Mouse (Mus musculus) Muller cell, postnatal 12 days (primary cell): Measurements from ENCODE around the gene Art2b.
"Not testable (repeated sequence)": the region's sequence is repeated elsewhere in the genome, so short reads cannot be mapped to it uniquely, and the experiment has no call there.

ENCODE experiments used
- DNase-seq: peaks from one replicate; pipeline ENCODE4 v3.0.0-alpha.2; 2015; ENCODE audit errors: inconsistent ontology term

Art2b gene

DNA sequence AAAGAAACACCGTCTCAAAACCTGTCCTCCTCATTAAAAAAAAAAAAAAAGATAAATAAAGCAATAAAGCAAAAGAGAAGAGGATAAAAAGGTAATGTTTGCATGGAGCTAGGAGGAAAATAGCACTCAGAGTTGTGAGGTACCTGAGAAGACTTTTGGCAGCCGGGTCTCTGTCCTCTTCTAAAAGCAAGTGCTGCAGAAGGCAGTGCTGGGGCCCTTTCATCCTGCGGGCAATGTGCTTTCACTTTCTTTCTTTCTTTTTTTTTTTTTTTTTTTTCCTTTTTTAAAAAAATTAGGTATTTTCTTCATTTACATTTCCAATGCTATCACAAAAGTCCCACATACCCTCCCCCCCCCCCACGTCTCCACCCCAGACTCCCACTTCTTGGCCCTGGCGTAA is at the start of gene Art2b:
TSS of gene Art2b (minus strand) at position 193 of the 400 bp plus-strand sequence.
- DNase-seq: no peak

DNA sequence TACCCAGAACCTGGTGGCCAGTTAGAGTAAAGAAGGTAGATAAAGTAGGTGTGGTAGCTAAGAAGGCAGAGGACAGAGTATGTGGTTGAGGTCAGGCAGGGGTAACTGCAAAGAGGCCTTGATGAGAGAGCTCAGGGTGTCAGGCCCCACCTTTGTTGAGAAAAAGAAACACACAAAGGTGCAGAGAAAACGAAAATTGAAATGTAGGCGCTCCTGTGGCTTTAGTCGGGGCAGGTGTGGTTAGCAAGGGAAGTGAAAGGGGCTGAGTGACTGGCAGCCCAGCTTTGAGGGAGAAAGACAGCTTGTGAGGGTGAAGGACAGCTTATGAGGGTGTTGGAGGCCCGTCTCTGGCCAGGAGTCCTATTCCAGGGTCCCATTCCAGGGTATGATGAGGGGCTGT is 49.1 kb upstream of the Art2b start:
- DNase-seq: no peak

DNA sequence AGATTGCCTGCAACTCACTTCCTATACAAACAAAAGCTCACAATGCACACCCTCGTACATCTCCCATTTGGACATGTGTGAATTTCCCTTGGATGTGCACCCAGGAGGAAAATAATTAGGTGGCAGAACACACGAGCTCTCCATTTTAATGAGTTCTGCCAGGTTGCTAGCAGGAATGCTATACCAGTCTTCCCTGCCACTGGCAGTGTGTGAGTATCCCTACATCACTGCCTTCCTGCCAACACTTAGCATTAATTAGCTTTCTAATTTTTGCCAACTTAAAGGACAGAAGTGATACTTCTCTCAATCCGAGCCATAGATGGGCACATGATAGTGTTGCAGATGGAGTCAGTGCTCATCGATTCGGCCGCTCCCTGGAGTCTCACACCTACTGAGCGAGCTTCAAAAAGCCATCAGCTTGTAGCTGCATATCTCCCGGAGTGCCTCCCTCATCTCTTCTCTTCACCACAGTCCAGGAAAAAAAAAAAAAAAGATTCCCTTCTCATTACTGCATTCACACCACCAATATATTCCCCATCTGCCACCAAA is 48.3 kb upstream of the Art2b start:
- no peak for DNase-seq

DNA sequence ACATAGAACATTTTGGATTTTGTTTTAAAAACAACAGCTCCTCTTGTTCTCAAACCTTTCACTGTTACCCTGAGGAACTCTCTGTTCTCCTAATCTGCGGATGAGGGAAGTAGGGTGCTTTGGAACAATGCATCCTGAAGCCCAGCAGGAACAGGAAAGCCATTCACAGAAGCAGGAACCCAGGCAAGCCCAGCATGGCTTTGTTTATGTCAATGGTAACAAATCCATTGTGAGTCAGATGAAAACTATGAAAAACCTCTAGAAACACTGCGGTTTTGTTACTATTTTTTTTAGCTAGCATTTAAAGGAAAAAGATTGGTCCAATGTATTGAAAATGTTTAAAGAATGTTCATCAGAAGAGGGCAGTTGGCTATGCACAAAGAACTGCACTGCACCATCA is 43.1 kb upstream of the Art2b start:
- DNase-seq: peak; percentile 67

DNA sequence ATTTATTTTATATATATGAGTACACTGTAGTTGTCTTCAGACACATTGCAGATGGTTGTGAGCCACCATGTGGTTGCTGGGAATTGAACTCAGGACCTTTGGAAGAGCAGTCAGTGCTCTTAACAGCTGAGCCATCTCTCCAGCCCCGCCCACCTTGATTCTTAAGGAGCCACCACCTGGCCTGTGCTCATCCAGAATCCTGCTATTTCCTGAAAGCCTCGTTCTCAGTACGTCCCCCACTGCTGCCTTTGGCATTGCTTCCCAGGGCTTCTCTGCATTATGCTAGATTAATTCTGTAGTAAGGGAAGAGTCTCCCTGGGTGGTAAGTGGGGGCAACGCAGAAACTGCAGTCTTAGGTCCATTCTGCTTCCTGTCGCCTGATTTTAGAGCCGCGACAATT is 41.8 kb upstream of the Art2b start:
- DNase-seq: not testable (repeated sequence)

DNA sequence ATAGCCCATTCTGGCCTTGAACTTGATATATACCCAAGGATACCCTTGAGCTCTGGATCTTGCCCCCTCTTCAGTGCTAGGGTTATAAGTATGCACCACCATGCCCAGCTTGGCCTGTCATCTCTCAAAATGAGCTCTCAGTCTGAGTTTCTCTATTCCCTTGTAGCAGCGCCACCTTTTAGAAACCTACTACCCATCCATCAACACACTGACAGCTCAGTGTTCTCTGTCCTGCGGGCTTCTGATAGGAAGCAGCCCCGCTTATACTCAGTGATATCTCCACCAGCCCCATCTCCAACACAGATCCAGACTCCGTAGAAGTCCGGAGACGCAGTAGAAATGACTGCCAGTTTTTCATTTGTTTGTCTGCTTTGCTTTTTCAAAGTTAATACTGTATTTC is 38.9 kb upstream of the Art2b start:
- DNase-seq: no peak

DNA sequence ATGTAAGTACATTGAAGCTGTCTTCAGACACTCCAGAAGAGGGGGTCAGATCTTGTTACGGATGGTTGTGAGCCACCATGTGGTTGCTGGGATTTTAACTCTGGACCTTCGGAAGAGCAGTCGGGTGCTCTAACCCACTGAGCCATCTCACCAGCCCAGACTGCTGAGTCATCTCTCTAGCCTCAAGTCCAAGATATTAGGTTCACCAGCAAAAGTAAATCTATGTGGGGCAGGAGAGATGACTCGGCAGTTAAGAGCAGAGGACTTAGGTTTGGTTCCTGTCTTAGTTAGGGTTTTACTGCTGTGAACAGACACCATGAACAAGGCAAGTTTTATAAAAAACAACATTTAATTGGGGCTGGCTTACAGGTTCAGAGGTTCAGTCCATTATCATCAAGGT is 36.5 kb upstream of the Art2b start:
- not testable (repeated sequence) for DNase-seq

DNA sequence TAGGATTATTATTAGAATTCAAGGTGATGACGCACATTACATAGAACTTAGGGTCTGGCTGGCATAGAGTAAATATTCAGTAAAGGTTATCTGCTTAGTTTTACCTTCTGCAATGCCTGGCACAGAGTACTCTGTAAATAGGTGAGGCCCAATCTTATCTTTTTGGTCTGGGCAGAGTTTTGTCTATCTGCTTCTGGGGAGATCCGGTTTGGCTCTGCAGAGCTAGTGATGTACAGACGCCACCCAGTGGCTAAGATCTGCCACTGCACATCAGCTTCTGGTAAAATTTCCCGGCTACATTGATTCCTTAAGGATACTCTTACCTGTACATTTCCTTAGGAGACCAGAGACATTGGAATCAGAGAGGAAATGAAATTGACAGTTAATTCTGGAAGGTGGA is 35.0 kb upstream of the Art2b start:
- no peak for DNase-seq

DNA sequence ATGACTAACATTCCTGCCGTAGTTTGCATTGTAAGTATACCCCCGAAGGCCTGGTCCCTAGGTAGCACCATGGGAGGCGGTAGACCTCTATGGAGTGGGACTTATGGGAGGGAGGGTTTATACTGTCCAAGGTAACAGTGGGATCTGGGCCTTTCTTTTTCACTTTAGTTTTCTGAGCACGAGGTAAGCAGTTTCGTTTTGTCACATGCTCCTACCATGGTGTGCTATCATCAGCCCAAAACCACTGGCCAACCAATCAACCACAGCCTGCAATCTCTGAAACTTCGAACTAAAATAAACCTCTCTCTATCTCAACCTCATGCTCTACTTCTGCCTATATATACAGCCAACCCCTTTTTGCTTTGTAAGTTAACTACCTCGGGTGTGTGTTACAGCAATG is 32.9 kb upstream of the Art2b start:
- no peak for DNase-seq

DNA sequence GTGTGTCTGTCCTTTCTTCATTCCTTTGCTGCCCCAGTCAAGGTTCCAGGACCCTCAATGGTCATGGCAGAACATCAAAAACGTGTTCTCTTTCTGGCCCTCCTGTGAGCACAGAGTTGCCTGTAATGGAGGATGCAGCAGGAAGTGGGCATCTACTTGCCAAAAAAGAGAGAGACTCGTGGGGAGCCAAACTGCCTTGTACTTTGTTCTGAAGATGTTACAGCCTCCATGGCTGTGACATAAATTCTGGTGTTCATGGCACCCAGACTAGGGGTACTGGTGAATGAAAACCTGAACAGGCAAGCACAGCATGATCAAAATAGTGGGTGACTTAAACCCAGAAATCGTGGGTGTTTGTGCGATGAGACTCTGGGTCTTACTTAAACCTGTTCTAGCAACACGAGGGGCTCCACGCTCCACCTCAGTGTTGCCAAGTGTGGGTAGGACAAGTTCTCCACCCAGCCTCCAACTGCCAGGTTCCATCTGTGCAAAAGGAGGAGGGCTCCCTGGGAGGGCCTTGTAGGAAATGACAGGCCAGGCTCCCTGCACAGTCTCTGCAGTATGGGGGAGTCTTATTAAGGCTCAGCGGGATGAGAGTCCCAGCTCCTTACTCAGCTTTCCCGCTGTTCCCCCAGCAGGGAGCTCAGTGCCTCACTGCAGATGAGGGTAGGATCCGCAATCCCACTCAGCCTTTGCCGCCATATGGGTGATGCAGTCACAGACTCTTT is 32.2 kb upstream of the Art2b start:
- no peak for DNase-seq

DNA sequence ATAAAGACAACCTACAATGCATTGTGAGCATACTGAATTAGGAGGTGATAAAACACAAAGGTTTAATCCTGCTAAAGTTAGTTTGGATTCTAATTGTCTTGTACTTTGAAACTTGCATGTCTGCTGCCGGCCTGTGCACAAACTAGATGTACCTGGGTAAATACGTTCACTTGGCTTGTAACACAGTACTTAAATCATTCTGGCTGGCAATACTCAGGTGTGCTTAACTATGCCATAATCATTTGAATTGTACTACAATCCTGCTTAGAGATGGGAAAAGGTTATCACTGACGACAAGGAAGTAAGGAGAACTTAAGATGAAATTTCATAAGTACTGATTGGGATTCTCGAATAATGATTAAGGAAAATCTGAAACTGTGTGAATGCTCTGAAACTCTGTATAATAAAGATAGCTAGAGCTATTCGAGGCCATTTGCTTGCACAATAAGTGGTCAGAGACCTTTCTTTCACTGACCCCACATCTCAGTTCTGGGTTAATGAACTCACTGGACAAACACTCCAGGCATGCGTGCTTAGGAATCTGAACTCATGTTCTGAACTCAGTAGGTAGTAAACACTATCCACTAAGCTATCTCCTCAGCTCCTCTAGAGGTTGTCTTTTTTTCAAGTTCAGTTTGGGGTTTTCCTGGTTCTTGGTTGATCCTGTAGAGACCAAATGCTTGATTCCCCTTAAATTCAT is 30.9 kb upstream of the Art2b start:
- peak; percentile 52 for DNase-seq

DNA sequence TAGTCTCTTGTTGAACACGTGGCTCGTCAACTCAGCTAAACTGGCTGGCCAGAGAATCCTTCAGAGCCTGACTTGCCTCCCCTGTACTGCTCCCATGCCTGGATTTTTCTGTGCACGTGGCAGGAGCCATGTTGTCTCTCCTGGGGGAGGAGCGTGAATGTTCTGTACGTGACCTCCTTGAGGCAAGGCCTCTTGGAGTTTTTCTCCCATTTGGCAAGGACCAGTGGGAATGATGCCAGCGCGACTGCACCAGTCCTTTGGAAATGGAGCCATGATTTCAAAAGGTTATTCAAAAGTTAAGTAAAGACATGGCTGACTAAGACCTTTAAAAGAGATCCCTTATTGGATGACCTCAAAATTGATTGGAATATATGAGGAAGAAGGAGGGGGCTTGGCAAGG is 30.0 kb upstream of the Art2b start:
- DNase-seq: no peak

DNA sequence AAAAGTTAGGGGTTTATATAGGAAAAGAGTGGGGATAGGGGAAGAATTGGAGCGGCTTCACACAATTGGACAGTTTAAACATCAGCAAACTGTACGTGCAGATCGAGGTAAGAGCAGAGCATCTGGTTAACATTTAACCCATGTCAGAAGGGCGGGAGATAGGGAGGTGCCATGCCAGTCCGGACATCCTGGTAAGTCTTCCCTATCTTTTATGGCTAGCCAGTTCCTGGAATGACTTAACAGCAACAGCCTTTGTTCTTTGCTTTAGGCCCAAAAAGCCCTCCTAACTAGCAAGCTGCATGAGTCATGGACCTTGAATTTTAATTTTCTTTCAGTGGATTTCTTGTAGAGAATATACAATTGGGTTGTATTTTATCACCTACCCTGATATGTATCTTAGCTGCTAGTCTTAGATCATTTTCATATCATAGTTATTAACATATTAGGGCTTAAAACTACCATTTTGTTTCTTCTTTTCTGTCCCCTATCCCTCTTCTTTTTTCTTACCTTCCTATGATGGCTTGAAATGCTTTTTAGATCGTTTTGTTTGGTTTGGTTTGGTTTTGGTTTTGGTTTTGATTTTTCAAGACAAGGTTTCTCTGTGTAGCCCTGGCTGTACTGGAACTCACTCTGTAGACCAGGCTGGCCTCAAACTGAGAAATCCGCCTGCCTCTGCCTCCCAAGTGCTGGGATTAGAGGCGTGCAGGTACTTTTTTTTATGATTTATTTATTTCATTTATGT is 27.6 kb upstream of the Art2b start:
- not testable (repeated sequence) for DNase-seq

DNA sequence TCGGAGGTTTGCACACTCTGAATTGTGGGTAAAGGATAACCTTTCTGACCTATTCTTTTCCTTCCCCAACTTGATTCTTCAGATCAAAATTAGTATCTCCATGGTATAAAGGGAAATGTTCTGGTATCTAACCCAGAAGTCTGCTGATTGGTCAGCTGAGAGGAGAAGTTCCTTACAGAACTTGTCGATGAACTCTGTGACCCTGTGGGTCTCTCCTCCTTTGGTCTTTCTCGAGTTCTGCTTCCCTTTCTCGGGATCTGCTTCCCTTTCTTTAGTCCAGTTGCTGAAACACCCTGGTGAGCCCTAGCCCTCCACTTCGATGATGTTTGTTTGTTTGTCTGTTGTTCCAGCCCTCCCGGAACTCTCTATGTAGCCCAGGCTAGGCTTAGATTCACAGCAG is 22.4 kb upstream of the Art2b start:
- no peak for DNase-seq

DNA sequence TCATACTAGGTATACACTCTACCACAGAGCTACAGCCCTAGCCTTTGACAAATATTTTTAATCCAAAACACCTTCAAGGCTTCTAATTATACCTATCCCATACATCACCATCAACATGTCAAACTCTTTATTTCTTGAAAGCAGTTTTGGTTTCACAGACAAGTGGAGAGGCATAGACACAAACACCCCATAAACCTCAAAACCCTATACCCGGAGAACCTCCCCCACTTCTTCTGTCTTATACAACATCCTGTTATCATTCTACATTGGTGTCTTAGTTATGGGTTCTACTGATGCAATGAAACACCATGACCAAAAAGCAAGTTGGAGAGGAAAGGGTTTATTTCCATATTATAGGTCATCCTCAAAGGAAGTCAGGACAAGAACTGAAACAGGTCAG is 15.0 kb upstream of the Art2b start:
- no peak for DNase-seq

DNA sequence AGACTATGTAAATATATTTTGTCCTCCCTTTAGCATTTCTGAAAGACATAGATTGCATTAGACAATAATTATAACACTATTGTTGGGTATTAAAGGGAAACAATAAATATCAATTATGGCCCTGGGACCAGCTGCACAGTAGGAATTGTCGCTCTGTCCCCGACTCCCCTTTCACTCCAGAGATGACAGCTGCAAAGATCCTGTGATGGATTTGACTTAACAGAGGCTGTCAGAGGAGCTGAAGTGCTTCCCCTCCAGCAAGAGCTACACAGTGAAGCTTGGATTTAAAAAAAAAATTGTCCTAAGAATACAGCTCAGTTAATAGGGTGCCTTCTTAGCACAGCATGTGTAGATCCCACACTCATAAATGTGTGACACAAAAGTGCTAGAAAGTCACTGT is 13.1 kb upstream of the Art2b start:
- no peak for DNase-seq

DNA sequence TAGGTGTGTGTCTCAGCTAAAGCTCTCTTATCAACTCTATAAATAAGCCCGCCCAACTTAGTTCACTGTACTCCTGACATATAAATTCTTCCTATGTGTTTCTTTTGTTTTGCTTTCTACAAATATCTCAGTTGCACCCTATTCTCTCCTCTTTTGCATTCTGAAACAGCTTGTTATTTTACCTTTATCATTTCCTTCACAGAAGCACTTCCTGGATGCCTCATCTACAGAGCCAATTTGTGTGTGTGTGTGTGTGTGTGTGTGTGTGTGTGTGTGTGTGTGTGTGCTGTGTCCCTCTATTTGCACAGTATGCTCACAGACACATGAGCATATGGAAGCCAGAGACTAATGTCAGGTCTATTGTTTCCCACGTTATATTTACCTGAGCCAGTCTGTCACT is 9.6 kb upstream of the Art2b start:
- no peak for DNase-seq

DNA sequence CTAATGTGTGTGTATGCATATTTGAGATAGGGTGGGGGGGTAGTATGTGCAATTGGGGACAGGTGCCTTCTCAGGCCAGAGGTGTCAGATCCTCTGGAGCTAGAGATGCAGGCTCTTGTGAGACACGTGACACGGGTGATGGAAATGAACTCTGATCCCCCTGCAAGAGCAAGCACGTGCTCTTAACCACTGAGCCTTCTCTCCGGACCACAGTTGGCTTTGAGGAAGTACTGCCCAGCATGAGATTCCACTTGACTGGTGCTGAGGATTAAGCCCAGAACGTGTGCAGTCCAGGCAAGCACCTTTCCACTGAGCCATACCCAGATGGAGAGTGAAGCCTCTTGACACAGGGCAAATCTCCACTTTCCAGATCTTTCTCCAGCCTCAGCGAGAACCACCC is 1.1 kb downstream of the Art2b start:
- DNase-seq: not testable (repeated sequence)

DNA sequence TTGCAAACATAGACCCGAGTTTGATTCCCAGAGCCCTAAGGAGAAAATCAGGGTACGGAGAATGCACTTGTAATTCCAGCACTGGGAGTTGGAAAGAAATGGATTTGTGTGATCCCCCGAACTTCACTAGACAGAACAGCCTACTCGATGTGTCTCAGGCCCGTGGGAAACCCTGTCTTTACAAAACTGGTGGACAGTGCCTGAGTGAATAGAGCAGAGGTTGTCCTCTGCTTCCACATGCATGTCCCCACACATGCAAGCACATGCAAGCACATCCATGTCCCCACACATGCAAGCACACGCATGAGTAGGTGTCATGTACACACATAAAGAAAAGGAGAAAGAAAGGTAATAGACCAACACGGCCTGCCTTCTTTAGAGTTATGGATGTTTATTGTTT is 3.4 kb downstream of the Art2b start:
- no peak for DNase-seq

DNA sequence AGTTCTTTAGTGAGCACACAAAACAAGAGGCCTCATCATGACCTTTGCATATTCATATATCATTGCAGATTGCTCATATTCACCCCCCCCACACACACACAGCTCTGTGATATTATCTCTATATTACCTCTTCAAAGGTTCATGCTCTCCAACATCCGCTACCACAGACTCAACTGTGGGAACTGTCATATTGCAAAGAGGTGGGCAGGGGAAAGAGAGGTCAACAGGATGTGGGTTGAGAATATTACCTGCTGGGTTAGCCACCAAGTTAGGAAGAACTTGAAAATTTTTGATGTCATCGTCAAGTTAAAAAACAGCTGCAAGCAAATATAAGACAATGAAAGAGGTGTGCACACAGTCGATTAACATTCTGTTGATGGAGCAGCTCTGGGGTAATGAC is 4.5 kb downstream of the Art2b start:
- not testable (repeated sequence) for DNase-seq

DNA sequence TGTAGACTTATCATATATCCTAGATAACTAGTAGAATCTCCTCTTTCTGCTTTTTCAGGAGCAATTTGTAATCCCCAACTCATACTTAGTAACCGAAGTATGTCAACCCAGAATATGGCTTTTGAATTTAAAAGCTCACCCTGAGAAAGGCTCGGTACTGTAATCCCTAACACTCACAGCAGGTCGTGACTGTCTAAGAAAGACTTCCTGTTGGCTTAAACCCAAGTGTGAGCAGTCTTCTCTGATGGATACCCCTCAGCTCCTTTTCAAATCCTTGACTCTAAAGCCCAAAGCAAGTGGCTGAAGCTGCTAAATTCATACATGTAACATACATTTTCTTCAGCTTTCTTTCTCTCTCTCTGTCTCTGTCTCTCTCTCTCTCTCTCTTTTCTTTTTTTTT is 11.0 kb downstream of the Art2b start:
- DNase-seq: no peak

DNA sequence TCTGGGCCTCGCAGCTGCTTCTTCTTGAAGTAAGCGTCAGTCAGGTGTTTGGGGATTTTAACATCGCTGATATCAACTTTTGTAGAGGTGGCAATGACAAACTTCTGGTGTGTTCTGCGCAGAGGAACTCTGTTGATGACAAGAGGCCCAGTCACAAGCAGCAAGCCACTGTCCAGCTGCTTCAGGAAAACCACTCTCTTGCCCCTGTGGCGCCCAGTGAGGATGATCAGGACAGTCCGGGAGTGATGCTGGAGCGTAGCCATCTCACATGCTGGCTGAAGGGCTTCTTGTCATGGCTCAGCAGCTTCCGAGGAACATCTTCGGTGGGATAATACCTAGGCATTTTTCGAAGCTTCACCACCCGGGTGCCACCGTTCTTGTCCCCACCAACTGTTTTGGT is 11.8 kb downstream of the Art2b start:
- DNase-seq: not testable (repeated sequence)

DNA sequence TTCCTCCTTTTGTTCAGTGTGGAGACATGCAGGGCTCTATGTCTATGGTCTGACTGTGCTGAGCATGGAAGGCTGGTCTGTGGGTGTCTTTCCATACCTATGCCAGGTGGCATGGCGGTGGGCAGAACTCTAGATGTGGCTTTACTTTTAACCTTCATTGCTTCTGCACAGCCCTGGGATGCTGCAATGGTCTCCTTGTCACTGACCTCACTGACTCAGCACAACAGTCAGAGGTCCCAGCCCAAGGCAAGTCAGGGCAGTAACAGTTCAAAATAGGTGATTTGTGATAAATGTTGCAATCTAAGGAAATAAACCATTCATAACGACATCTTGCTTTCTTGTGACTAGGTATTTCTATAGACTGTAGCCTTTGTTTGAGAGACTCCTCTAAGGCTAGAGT is 21.3 kb downstream of the Art2b start:
- no peak for DNase-seq
